Mouse (Mus musculus) monocyte, adult 5-6 weeks (primary cell): ENCODE data around the gene Upp1. TPM values are rescaled to one million over a fixed set of nuclear protein-coding genes. Genes with fewer than 3 reads are reported as not detected.

Experiments used
- ATAC-seq: fragments of 153-309, 156-312 bp; replicated peaks from 2 replicates; pipeline ENCODE4 v1.8.0; 2017; ENCODE audit warnings: mild to moderate bottlenecking; ENCODE audit not compliant: low TSS enrichment, insufficient number of reproducible peaks, severe bottlenecking, poor library complexity, low FRiP score
- total RNA-seq: library from RNA; stranded (forward); fragments of 200-1000, 200-491, 200-594 nt; gene quantifications from 3 replicates; pipeline ENCODE4 v1.2.3, GENCODE M21; 2017

Upp1 gene
- total RNA-seq = 1.5 to 4.1 TPM in 2 of 3 replicates, not detected in the other

- no peak for ATAC-seq
Observed at GRCm38 (mm10) chr11:9118050-9118420, at the start of gene Upp1. Gene Upp1, plus strand, starts transcription at chr11:9118103.

- no peak for ATAC-seq
Observed at GRCm38 (mm10) chr11:9076444-9076843, 41.5 kb upstream of the Upp1 start.

GRCm38 (mm10) chr11:9113189-9113588 lies 4.7 kb upstream of the Upp1 start:
- no peak for ATAC-seq

GRCm38 (mm10) chr11:9115367-9116120 lies 2.4 kb upstream of the Upp1 start:
- ATAC-seq = no peak

GRCm38 (mm10) chr11:9116121-9116520 lies 1.8 kb upstream of the Upp1 start:
- no peak for ATAC-seq

GRCm38 (mm10) chr11:9116916-9117315 lies 987 bp upstream of the Upp1 start:
- ATAC-seq = no peak

GRCm38 (mm10) chr11:9117358-9118049 lies 399 bp upstream of the Upp1 start:
- ATAC-seq = peak; percentile 47; the same call in 1 of the 2 replicates

- peak; percentile 54; the same call in 1 of the 2 replicates for ATAC-seq
Observed at GRCm38 (mm10) chr11:9118421-9119121, 668 bp downstream of the Upp1 start.

GRCm38 (mm10) chr11:9119231-9120020 lies 1.5 kb downstream of the Upp1 start:
- ATAC-seq = no peak

- no peak for ATAC-seq
Observed at GRCm38 (mm10) chr11:9122315-9122714, 4.4 kb downstream of the Upp1 start.

GRCm38 (mm10) chr11:9126373-9127107 lies 8.6 kb downstream of the Upp1 start:
- no peak for ATAC-seq

- no peak for ATAC-seq
Observed at GRCm38 (mm10) chr11:9128110-9128509, 10.2 kb downstream of the Upp1 start.

GRCm38 (mm10) chr11:9129528-9129927 lies 11.6 kb downstream of the Upp1 start:
- ATAC-seq = no peak

GRCm38 (mm10) chr11:9131688-9132087 lies 13.8 kb downstream of the Upp1 start:
- no peak for ATAC-seq

GRCm38 (mm10) chr11:9135589-9136246 lies 17.8 kb downstream of the Upp1 start:
- no peak for ATAC-seq

GRCm38 (mm10) chr11:9136471-9136870 lies 18.6 kb downstream of the Upp1 start:
- 0 out of 2 replicates have a peak, but pooled peaks have one; percentile 69 for ATAC-seq

GRCm38 (mm10) chr11:9145113-9145512 lies 27.2 kb downstream of the Upp1 start:
- no peak for ATAC-seq

- ATAC-seq = no peak
Observed at GRCm38 (mm10) chr11:9146115-9146514, 28.2 kb downstream of the Upp1 start.
